Mouse (Mus musculus): ENCODE data around the gene Egfl7. TPM values are rescaled to one million over a fixed set of nuclear protein-coding genes. Genes with fewer than 3 reads are reported as not detected.

Gene Egfl7
- polyA plus RNA-seq, 1 experiment from 2014 or later, result 54.3 TPM

DNA sequence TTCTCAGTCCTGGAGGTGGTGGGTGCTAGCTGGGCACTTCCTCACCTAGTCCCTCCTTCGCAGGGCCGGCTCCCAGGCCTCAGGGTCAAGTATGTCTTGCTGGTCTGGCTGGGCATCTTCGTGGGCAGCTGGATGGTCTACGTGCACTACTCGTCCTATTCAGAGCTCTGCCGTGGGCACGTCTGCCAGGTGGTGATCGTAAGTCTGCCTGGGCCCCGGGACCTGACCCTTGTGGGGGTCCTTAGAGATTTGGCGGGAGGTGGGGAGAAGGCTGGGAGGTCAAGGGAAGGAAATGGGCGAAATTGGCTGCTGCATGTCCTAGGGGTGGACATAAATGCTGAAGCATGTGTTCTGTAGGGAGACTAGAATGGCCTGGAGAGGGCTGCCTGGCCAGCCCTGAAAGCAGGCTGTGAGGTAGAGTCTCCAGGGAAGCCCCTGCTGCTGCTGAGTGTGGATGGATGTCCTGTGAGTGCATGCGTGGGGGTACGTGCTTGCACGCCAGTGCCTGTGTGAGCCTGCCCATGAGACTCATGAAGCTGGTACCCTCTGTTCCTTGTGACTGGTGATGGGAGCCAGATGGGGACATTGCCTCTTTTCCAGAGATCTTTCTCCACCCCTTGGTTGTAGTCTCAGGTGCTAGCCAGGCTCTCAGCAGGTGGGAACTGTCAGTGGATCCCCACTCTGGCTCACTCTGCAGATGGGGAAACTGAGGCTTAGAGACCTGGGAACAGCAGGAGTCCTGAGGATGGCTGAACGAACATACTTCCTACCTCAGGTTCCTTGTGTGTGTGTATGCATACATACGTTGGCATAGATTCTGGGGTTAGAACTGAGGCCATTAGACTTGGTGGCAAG, 53.0 kb downstream of the Egfl7 start:
- DNase-seq (ENCODE audit: low spot score) (no peak), ATAC-seq (replicated peaks; ENCODE audit: insufficient number of reproducible peaks, low FRiP score, low TSS enrichment, low read depth) (no peak)
- H3K4me2 ChIP-seq (ENCODE audit: low read depth, low read length), result no peak overlapping the region
- no peak overlapping the region for H3K4me3 ChIP-seq (ENCODE audit: low read depth, low read length)
- H3K9me3 ChIP-seq (replicated peaks; ENCODE audit: control insufficient read depth, low read length), result no peaks in the 10 kb centered on the region
- WGBS, result 85% methylated on average over 16 of the region's 16 CpGs
- H3K4me1 ChIP-seq (ENCODE audit: control insufficient read depth, insufficient read depth, low read length), result peaks cover 3% of the 10 kb centered on the region; the same call in 1 of the 2 replicates
- no peak overlapping the region for H3K9ac ChIP-seq (replicated peaks; ENCODE audit: low read length)
- H3K27me3 ChIP-seq (ENCODE audit: control insufficient read depth, insufficient read depth, low read length), result no peaks in the 10 kb centered on the region; the same call in 1 of the 2 replicates
- H3K36me3 ChIP-seq (replicated peaks; ENCODE audit: control insufficient read depth, insufficient read depth, low read depth, low read length), result peaks cover 13% of the 10 kb centered on the region
- H3K27ac ChIP-seq (replicated peaks; ENCODE audit: low read depth, low read length), result no peak overlapping the region

DNA sequence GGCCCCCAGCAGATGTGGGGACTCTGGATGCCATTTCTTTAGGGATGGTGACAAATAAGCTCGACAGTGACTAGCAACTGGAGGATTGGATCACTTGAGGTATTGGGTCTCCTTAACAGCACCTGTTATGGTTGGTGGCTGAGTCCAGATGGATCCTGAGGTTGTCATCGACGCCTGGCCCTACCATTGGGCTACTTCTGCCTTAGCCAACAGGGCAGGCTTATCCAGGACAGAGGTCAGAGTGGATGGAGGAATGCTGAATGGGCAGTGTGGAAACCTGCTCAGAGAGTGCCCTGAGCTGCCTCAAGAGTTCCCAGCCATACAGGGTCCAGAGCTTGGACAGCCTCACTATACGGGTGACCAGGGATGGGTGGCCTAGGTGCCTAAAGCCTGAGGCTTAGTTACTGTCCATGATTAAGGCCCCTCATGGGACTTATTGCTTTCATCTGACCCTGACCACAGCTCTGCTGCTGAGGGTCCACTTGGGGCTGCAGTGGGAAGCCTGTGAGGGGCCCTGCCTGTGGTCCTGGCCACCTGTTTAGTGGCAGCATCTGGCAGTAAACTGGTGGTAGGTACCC, 54.2 kb downstream of the Egfl7 start:
- 64% methylated on average over 4 of the region's 4 CpGs for WGBS
- peaks cover 13% of the 10 kb centered on the region for H3K36me3 ChIP-seq (replicated peaks; ENCODE audit: control insufficient read depth, insufficient read depth, low read depth, low read length)
- no peak for DNase-seq (ENCODE audit: low spot score)
- no peak for ATAC-seq (replicated peaks; ENCODE audit: insufficient number of reproducible peaks, low FRiP score, low TSS enrichment, low read depth)
- no peak overlapping the region for H3K27ac ChIP-seq (replicated peaks; ENCODE audit: low read depth, low read length)
- no peaks in the 10 kb centered on the region for H3K27me3 ChIP-seq (ENCODE audit: control insufficient read depth, insufficient read depth, low read length)
- H3K9me3 ChIP-seq (replicated peaks; ENCODE audit: control insufficient read depth, low read length), result no peaks in the 10 kb centered on the region
- no peak overlapping the region for H3K9ac ChIP-seq (replicated peaks; ENCODE audit: low read length)
- H3K4me2 ChIP-seq (ENCODE audit: low read depth, low read length), result no peak overlapping the region
- no peak overlapping the region for H3K4me3 ChIP-seq (ENCODE audit: low read depth, low read length)
- peaks cover 3% of the 10 kb centered on the region; the same call in 1 of the 2 replicates for H3K4me1 ChIP-seq (ENCODE audit: control insufficient read depth, insufficient read depth, low read length)

DNA sequence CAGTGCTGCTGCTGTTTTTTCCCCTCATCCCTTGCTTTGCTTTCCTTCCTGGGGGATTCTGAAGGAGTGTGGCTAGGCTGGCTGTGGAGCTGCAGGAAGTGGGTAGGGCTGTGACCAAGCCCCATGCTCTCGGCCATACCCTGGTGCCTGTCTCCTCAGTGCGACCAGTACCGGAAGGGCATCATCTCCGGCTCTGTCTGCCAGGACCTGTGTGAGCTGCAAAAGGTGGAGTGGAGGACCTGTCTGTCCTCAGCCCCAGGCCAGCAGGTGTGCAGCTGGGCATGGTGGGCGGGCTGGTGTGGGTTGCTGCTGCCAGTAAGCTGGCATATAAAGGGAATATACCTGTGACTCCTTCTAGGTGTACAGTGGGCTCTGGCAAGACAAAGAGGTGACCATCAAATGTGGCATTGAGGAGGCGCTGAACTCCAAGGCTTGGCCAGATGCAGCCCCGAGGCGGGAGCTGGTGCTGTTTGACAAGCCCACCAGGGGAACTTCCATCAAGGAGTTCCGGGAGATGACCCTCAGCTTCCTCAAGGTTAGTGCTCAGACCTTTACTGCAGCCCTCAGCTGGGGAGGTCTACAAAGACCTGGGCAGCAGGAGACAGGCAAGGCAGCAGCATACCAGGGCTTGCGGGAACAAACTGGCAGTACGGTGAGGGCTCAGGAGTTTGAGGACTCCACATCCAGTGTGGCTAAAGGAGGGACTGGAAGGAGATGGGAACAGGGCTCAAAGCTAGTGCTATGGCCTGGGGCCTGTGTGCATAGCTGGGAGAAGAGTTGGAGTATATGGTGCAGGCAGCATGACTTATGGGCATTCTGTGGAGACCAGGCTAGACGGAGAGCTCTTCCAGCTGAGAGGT, 55.0 kb downstream of the Egfl7 start:
- H3K36me3 ChIP-seq (replicated peaks; ENCODE audit: control insufficient read depth, insufficient read depth, low read depth, low read length), result peaks cover 13% of the 10 kb centered on the region
- H3K4me2 ChIP-seq (ENCODE audit: low read depth, low read length), result no peak overlapping the region
- no peaks in the 10 kb centered on the region for H3K9me3 ChIP-seq (replicated peaks; ENCODE audit: control insufficient read depth, low read length)
- no peaks in the 10 kb centered on the region for H3K27me3 ChIP-seq (ENCODE audit: control insufficient read depth, insufficient read depth, low read length)
- H3K27ac ChIP-seq (replicated peaks; ENCODE audit: low read depth, low read length), result no peak overlapping the region
- no peak overlapping the region for H3K9ac ChIP-seq (replicated peaks; ENCODE audit: low read length)
- 63% methylated on average over 12 of the region's 12 CpGs for WGBS
- no peak overlapping the region for H3K4me3 ChIP-seq (ENCODE audit: low read depth, low read length)
- ATAC-seq (replicated peaks; ENCODE audit: insufficient number of reproducible peaks, low FRiP score, low TSS enrichment, low read depth) (no peak), DNase-seq (ENCODE audit: low spot score) (no peak)
- no peaks in the 10 kb centered on the region; the same call in 1 of the 2 replicates for H3K4me1 ChIP-seq (ENCODE audit: control insufficient read depth, insufficient read depth, low read length)

DNA sequence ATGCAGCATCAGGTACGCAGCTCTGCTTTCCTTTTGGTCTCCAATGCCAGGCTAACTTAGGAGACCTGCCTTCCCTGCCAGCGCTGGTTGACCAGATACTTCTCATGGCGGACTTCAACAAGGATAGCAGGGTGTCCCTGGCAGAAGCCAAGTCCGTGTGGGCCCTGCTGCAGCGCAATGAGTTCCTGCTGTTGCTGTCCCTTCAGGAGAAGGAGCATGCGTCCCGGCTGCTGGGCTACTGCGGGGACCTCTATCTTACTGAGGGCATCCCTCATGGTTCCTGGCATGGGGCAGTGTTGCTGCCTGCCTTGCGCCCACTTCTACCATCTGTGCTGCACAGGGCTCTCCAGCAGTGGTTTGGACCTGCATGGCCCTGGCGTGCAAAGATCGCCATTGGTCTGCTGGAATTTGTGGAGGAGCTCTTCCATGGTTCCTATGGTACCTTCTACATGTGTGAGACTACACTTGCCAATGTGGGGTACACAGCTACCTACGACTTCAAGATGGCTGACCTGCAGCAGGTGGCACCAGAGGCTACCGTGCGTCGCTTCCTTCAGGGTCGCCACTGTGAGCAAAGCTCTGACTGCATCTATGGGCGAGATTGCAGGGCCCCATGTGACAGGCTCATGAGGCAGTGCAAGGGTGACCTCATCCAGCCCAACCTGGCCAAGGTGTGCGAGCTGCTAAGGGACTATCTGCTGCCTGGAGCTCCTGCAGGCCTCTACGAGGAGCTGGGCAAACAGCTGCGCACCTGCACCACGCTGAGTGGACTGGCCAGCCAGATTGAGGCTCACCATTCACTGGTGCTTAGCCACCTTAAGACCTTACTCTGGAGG, 55.9 kb downstream of the Egfl7 start:
- no peak for ATAC-seq (replicated peaks; ENCODE audit: insufficient number of reproducible peaks, low FRiP score, low TSS enrichment, low read depth)
- Histone ChIP-seq H3K36me3 (replicated peaks; ENCODE audit: control insufficient read depth, insufficient read depth, low read depth, low read length) (peaks cover 13% of the 10 kb centered on the region), H3K4me3 (ENCODE audit: low read depth, low read length) (no peak overlapping the region), H3K27me3 (ENCODE audit: control insufficient read depth, insufficient read depth, low read length) (no peaks in the 10 kb centered on the region), H3K9me3 (replicated peaks; ENCODE audit: control insufficient read depth, low read length) (no peaks in the 10 kb centered on the region), H3K9ac (replicated peaks; ENCODE audit: low read length) (no peak overlapping the region), H3K27ac (replicated peaks; ENCODE audit: low read depth, low read length) (no peak overlapping the region), H3K4me1 (ENCODE audit: control insufficient read depth, insufficient read depth, low read length) (no peaks in the 10 kb centered on the region; the same call in 1 of the 2 replicates), H3K4me2 (ENCODE audit: low read depth, low read length) (no peak overlapping the region)
- WGBS, result 74% methylated on average over 21 of the region's 21 CpGs
- no peak for DNase-seq (ENCODE audit: low spot score)

DNA sequence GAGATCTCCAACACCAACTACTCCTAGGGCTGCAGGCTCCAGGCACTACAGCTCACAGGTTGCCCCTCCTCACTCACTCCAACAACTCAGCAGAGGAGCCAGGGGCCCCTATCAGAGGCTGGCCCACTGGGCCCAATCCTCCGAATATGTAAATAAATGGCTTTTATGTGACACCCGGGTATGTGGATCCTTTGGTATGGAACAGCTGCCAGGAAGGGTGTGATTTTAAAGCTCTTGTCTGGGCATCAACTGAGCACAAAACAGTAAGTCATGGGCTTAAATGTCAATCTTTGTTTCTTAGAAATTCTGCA, 56.5 kb downstream of the Egfl7 start:
- no peaks in the 10 kb centered on the region for H3K27me3 ChIP-seq (ENCODE audit: control insufficient read depth, insufficient read depth, low read length)
- H3K9me3 ChIP-seq (replicated peaks; ENCODE audit: control insufficient read depth, low read length), result no peaks in the 10 kb centered on the region
- 55% methylated on average over 2 of the region's 2 CpGs for WGBS
- ATAC-seq (replicated peaks; ENCODE audit: insufficient number of reproducible peaks, low FRiP score, low TSS enrichment, low read depth) (no peak), DNase-seq (ENCODE audit: low spot score) (no peak)
- H3K36me3 ChIP-seq (replicated peaks; ENCODE audit: control insufficient read depth, insufficient read depth, low read depth, low read length), result peaks cover 13% of the 10 kb centered on the region
- H3K4me2 ChIP-seq (ENCODE audit: low read depth, low read length), result no peak overlapping the region
- no peak overlapping the region for H3K27ac ChIP-seq (replicated peaks; ENCODE audit: low read depth, low read length)
- no peak overlapping the region for H3K9ac ChIP-seq (replicated peaks; ENCODE audit: low read length)
- H3K4me3 ChIP-seq (ENCODE audit: low read depth, low read length), result no peak overlapping the region
- no peaks in the 10 kb centered on the region; the same call in 1 of the 2 replicates for H3K4me1 ChIP-seq (ENCODE audit: control insufficient read depth, insufficient read depth, low read length)

DNA sequence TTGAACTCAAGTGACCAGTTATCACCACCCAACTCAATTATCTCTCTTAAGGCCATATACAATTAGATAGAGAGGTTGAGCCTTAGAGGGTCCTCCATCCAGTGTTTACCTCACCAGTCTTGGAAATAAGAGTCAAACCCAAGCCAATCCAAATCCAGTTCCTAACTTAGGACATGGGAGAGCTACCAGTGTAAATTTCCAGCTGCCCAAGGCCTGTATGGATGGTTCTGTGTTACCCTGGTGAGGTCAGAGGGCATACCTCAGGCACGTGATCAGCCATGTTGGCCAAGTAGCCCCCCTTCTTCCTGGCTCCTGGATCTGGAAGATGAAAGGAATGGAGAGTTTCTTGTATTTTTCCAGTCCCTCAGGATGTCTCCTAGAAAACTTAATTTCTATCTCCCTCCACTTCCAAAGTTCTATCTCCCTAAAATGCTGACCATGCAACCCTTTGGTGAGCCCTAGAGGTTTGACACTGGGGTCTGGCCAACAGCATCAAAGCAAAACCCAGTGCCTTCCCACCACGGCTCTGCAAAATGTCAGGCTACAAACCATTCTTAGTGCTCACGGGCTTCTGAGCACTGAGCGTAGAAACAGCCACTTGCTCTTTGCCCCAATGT, 57.6 kb downstream of the Egfl7 start:
- H3K9ac ChIP-seq (replicated peaks; ENCODE audit: low read length), result no peak overlapping the region
- WGBS, result 75% methylated on average over 4 of the region's 4 CpGs
- ATAC-seq (replicated peaks; ENCODE audit: insufficient number of reproducible peaks, low FRiP score, low TSS enrichment, low read depth) (no peak), DNase-seq (ENCODE audit: low spot score) (no peak)
- no peaks in the 10 kb centered on the region for H3K9me3 ChIP-seq (replicated peaks; ENCODE audit: control insufficient read depth, low read length)
- H3K36me3 ChIP-seq (replicated peaks; ENCODE audit: control insufficient read depth, insufficient read depth, low read depth, low read length), result peaks cover 13% of the 10 kb centered on the region
- H3K27ac ChIP-seq (replicated peaks; ENCODE audit: low read depth, low read length), result no peak overlapping the region
- H3K27me3 ChIP-seq (ENCODE audit: control insufficient read depth, insufficient read depth, low read length), result no peaks in the 10 kb centered on the region
- H3K4me1 ChIP-seq (ENCODE audit: control insufficient read depth, insufficient read depth, low read length), result no peaks in the 10 kb centered on the region; the same call in 1 of the 2 replicates
- H3K4me3 ChIP-seq (ENCODE audit: low read depth, low read length), result no peak overlapping the region
- H3K4me2 ChIP-seq (ENCODE audit: low read depth, low read length), result no peak overlapping the region

DNA sequence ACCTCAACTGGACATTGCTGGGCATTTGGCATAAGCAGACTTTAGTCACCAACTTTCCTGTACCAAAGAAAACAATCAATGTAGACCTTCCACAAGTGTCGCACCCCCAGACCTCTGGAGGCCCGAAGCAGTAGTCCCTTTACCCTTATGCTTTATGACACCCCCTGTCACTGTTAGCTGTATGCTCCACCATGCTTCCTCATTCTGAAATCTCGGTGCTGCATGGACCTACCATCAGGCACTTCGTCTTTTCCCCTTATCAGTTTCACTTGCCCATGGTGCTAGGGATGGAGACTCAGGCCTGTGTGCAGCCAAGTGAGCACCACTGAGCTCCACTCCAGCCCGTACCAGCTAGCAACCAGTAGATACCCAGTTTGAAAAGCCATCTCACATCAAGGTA, 58.2 kb downstream of the Egfl7 start:
- H3K4me3 ChIP-seq (ENCODE audit: low read depth, low read length), result no peak overlapping the region
- H3K9ac ChIP-seq (replicated peaks; ENCODE audit: low read length), result no peak overlapping the region
- ATAC-seq (replicated peaks; ENCODE audit: insufficient number of reproducible peaks, low FRiP score, low TSS enrichment, low read depth) (no peak), DNase-seq (ENCODE audit: low spot score) (no peak)
- no peaks in the 10 kb centered on the region for H3K4me1 ChIP-seq (ENCODE audit: control insufficient read depth, insufficient read depth, low read length)
- H3K27me3 ChIP-seq (ENCODE audit: control insufficient read depth, insufficient read depth, low read length), result no peaks in the 10 kb centered on the region
- H3K27ac ChIP-seq (replicated peaks; ENCODE audit: low read depth, low read length), result no peak overlapping the region
- H3K9me3 ChIP-seq (replicated peaks; ENCODE audit: control insufficient read depth, low read length), result no peaks in the 10 kb centered on the region
- H3K4me2 ChIP-seq (ENCODE audit: low read depth, low read length), result no peak overlapping the region; the same call in 1 of the 2 replicates
- H3K36me3 ChIP-seq (replicated peaks; ENCODE audit: control insufficient read depth, insufficient read depth, low read depth, low read length), result peaks cover 13% of the 10 kb centered on the region
- 82% methylated on average over 5 of the region's 5 CpGs for WGBS
